Mouse (Mus musculus) embryo, embryonic 11 days (tissue): ENCODE data around the gene Prss12.

Experiments used
- DNase-seq: peaks from one replicate; pipeline ENCODE4 v3.0.0-alpha.2; 2015

The Prss12 gene

DNA sequence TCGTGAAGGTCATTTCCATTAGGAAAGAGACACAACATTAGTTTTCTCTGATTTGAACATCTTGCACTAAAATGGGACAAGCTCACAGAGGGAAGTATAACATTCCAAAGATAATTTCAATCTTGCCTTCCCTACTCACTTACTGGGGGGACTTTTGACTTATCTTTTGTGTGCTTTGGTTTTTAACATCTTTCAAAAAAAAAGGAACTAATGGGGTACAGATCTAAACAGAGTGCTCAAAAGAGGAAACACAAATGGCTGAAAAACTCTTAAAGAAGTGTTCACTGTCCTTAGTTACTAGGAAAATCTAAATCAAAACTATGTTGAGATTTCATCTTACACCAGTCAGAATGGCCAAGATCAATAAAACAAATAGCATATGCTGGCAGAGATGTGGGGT is 90.6 kb downstream of the Prss12 start:
- no peak for DNase-seq

DNA sequence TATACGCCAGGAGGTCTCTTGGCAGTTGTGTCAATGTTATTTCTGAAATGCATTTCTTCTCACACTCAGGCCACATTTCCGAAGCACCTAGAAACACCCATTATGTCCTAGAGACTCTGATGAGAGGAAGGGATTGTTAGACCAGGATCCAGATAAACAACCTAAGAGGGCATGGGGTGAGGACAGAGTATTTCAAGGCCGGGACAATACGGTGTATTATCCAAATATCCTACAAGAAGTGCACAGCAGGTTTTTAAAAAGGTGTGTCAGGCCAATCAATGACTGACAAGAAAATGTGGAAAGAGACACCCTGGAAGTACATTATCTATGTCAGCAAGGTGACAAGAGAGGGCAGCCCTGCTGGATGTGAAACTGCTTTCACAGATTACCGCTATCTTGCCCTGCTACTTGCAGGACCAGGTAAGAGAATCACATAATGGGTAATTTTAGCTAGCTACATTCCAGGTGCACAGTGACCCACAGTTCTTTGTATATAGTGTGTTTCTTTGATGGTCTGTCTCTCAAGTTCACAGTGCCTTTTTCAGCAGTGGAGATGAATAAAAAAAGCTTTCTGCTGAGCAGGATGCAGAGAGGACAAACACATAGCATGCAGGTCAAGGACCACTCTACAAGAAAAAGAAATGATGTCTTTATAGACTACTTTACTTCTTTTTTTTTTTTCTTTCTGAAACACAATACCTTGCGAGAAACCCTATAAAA is 97.0 kb downstream of the Prss12 start:
- DNase-seq = no peak

DNA sequence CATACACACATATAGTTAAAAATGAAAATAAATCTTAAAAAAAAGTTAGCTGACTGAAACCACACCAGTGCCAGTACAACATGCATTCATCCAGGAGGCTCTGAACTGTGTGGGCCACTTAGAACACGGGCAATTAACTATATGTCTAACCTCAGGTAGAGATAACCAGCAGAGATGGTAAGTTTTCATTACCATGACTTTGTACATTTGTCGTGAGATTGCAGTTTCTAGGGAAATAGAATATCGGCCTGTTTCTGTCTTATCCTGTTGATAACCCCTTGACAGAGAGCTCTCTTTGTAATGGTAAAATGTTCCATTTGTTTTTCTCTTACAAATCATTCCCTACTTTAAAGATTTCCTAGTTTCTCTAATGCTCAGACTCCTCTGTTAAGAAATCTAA is 103.8 kb downstream of the Prss12 start:
- DNase-seq = no peak

DNA sequence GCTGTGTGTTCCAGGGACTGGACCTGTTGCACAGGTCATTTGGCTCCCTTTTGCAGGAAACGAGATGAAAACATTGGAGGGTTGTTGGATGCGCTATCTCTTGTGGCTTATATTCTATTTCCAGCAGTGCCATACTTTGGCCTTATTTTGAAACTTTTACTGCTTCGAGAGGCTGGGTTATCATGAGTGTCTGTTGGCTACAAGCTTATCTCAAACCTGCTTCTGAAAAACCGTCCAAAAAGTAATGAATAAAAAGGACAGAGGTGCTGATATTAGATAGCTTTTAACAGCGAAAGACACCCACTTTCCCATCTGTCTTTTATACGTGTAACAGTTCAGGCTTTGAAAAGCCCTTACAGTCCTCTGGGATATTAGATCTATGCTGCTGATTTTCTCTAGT is 107.2 kb downstream of the Prss12 start:
- no peak for DNase-seq

DNA sequence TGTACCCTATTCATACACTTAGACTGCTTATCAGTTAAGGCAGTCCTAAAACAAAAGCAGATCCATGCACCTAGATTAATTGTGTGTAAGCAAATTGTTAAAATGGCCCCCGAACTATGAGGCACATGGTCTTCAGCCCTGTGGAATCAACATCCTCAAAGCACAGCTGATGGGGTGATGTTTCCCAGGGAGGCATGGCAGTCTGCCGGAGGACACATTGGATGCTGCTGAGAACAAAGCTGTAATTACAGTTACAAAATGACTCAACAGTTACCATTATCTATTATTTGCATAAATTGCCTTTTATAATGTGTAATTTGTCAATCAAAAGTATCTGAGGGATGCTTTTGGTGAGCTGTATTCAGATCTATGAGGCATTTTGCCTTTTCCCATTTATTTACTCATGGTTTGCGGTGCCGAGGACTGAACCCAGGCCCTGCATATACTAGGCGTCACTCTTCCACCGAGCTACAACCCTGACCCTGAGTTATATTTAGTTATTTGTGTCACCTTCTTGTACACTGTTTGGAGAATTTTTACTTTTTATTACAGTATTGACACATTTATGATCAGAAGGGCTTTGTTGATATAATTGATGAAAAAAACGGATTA is 108.6 kb downstream of the Prss12 start:
- no peak for DNase-seq
